Mouse (Mus musculus): ENCODE results near the gene Gm20388.

DNA sequence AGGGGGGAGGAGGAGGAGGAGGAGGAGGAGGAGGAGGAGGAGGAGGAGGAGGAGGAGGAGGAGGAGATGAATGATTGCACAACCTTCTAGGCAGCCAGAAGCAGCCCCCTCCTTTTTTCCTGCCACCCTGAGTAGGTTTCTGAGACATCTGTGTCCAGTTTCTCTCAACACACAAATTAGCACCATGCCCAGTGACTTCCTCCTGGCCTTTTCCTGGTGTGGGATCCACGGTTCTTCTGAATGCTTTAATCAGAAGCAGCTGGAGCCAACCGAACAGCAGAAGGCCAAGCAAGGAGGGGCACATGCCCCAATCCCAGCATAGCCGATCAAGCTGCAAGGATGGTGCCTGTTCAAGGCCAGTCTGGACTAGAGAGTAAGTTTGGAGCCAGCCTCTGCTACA is 3889.2 kb downstream of the Gm20388 start:
- no peak for TF ChIP-seq CTCF (IDR thresholded peaks at IDR 0.05; ENCODE audit: extremely low read depth, insufficient read depth, low read length)
- no peak for TF ChIP-seq POLR2A (IDR thresholded peaks at IDR 0.05; ENCODE audit: extremely low read depth, insufficient read depth, low read length)

All from cortical plate, adult 2 months (tissue).